Mouse (Mus musculus) liver, postnatal 0 days (tissue): ENCODE data around the gene Prkaca.

Source experiments
- CTCF ChIP-seq: sonication (generic); IDR thresholded peaks from 2 replicates; pipeline ENCODE4 v1.5.1; 2016; ENCODE audit warnings: antibody characterized with exemption, low read depth
- EP300 ChIP-seq: IDR thresholded peaks from 2 replicates; pipeline ENCODE4 v1.6.1; 2016; ENCODE audit warnings: antibody characterized with exemption, low read depth, mild to moderate bottlenecking

DNA sequence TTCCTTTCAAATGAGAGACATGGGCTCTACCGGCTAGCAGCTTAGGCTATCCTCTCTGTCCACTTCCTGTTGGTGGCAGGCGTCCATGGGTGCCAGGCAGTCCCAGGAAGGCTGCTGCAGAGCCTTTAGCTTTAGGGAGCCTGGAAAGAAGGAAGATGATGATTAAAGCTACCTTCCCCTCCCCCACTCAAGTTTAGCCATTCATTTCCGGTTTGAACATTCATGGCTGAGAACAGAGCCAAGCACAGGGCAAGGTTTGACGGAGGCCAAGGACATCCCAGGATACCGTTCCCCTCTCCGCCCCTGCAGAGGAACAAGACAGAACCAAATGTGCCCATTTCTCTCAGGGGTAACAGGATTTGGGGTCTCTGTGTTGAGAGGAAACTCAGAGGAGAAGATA is 4.9 kb downstream of the Prkaca start:
- no peak for TF ChIP-seq CTCF
- no peak for TF ChIP-seq EP300
